Mouse (Mus musculus) testis, postnatal 14 days (tissue): ENCODE data around the gene Sla2.
"Not testable (repeated sequence)": the region's sequence is repeated elsewhere in the genome, so short reads cannot be mapped to it uniquely, and the experiment has no call there.

ENCODE experiments used
- DNase-seq: peaks from one replicate; pipeline ENCODE4 v3.0.0; 2021; ENCODE audit warnings: low spot score

Sla2 gene

DNA sequence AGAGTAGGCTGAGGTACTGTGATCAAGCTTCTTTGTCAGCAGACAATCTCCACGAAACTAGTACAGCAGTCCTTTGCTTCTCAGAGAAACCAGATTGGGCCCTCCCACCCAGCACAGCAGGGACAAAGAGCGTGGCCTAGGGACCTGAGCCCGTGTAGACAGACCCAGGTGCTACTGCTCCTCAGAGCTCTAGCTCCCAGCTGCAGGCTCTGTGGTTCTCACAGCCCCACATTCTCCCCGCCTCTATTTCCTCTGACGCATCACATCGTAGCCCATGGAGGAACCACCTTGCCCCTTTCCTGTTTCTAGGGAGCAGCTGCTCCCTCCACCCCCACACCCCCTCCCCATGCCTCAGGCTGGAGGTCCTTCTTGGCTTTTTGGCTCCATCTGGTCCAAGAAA, at the start of gene Sla2:
Sla2 (minus strand) TSS at position 176 of the 400 bp plus-strand sequence.
- no peak for DNase-seq

GRCm38 (mm10) chr2:156935005-156935404, 48.0 kb upstream of the Sla2 start:
- no peak for DNase-seq

DNA sequence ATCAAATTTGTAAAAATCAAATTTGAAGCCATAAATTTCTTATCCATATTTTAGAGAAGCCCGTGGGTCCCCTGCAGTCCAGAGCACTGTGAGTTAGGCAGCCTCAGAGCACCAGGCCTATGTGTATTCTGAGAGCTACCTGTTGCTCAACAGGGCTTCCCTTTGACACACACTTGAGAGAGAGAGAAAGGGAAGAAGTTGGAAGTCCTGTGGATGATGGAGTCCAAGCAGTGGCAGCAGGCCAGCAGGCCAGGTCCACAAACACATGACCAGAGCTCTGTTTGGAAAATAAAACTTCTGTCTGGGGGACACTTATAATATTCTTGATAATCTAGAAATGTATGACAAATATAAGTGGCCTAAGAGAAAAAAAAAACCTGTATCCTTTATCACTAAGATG, 46.4 kb upstream of the Sla2 start:
- no peak for DNase-seq

DNA sequence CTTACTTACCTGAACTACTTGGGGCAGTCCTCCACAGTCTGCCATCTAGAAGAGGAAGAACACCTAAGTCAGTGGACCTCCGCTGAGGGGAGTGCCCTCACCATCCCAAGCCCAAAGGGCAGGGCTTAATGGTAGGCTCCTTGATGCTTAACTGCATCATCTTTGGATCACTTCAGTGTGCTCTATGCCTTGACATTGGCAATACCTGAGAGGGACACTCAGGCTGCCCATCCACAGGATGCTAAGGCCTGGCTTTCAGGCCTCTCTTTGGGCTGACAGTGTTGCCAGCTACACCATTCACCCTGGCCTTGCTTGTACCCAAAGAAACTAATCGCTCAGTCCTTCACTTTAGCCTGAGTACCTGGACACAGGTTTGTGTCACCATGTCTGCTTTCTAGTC, 44.4 kb upstream of the Sla2 start:
- DNase-seq = no peak

GRCm38 (mm10) chr2:156930549-156930948, 43.6 kb upstream of the Sla2 start:
- no peak for DNase-seq

GRCm38 (mm10) chr2:156929519-156930120, 42.6 kb upstream of the Sla2 start:
- no peak for DNase-seq

DNA sequence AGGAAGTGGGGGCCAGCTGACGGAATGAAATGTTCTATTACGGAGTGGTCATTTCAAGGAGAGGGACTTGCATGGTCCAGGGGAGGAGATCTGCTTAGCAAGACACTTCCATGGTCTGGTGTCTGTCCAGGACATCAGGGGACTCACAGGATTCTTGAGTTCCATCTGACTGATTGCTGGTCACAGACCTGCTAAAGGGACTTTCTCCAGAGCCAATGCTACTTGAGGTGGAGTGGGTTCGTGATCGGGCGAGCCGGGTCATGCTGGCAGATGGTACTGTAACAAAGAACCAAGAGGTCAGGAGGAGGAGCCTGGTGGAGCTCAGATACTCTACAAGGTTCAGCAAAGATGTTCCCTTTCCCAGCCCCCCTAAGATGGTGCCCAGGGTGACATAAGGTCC, 41.6 kb upstream of the Sla2 start:
- DNase-seq = no peak

DNA sequence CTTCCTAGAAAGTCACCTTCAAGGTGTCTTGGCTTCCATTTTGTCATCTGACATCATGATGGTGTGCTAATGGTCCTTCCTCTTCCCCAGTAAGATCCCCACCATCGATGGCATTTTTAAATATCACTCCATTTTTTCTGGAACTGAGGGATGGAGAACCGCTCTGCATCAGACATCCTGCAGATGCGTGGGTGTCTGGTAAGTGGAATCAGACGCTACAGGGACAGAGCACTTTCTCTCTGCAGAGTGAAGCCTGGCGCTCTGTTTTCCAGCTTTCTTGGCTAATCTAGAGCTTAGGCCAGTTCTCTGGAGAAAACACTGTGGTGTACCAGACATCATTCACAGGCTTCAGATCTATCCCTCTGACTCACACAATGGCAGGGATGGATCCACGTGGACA, 40.7 kb upstream of the Sla2 start:
- DNase-seq = no peak

GRCm38 (mm10) chr2:156925611-156926010, 38.6 kb upstream of the Sla2 start:
- not testable (repeated sequence) for DNase-seq

GRCm38 (mm10) chr2:156925075-156925474, 38.1 kb upstream of the Sla2 start:
- DNase-seq = not testable (repeated sequence)

- DNase-seq = no peak
Measured at GRCm38 (mm10) chr2:156924210-156924898, 37.4 kb upstream of the Sla2 start.

GRCm38 (mm10) chr2:156923057-156923456, 36.1 kb upstream of the Sla2 start:
- no peak for DNase-seq

- DNase-seq = no peak
Measured at GRCm38 (mm10) chr2:156919796-156920195, 32.8 kb upstream of the Sla2 start.

GRCm38 (mm10) chr2:156919191-156919590, 32.2 kb upstream of the Sla2 start:
- not testable (repeated sequence) for DNase-seq

- no peak for DNase-seq
Measured at GRCm38 (mm10) chr2:156918562-156918961, 31.6 kb upstream of the Sla2 start.

GRCm38 (mm10) chr2:156916419-156917125, 29.6 kb upstream of the Sla2 start:
- DNase-seq = no peak

DNA sequence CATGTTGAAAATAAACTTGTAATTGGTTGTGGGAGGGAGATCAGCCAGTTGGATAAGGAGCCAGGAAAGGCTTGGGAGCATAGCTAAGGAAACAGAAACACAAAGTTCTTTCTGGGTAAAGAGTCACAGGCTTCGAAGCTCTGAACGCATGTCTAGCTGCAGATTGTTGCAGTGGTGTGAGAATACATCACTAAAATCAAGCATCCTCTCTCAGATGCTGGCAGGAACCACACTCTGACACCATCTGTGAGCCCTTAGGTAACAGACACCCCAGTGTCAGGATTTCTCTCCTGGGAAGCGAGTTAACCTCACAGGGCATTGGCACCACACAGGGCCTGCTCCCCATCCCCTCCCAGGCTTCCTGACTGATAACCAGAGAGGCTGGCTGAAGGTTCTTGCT, 28.6 kb upstream of the Sla2 start:
- DNase-seq = no peak

DNA sequence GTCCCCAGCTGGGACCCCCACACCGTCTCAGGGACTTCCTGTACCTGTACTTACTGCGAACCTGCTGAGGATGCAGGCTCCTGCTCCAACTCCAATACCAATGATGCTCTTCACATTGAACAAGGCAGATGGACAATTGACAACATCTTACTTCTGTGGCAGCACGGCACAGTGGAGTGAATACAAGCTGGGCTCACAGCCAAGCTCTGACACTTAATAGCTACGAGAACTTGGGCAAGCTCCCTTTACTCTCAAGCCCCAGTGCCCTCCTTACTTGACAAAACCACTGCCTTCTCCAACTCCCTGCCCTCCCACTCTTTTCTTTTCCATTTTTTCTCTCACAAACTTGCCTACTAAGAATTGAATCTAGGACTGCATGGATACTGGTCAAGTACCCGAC, 26.2 kb upstream of the Sla2 start:
- no peak for DNase-seq

GRCm38 (mm10) chr2:156905931-156906330, 18.9 kb upstream of the Sla2 start:
- not testable (repeated sequence) for DNase-seq

DNA sequence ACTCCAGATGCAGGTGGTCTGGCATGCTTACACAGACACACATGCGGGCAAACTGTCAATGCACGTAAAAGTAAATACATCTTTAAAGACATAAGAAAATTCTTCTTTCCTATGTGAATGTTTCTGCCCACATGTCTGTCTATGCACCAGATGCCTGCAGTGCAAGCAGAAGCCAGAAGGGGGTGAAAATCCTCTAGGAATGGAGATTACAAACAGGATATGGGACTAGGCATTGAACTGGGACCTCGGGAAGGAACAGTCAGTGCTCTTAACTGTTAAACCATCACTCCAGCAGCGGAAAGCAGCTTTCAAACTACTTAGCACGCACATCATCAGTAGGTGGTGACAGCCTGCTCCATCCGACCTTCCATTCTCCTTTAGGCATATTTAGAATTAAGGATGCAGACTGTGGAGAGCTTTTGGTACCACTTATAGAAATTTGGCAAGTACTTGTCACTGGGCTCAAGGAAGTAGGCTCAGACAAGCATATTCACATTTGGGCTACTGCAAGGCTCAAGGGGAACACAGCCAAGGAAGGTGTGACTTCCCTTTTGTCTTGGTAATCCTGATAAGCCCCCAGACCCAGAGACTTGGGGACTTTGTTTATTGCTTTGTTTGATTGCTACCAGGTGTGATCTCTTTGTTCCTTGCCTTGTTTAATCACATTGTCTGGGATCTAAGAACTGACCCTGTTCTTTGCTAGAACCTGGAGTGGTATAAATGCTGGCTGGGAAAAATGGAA, 18.2 kb upstream of the Sla2 start:
- DNase-seq = no peak

GRCm38 (mm10) chr2:156903367-156903766, 16.4 kb upstream of the Sla2 start:
- no peak for DNase-seq

- not testable (repeated sequence) for DNase-seq
Measured at GRCm38 (mm10) chr2:156902411-156902810, 15.4 kb upstream of the Sla2 start.

DNA sequence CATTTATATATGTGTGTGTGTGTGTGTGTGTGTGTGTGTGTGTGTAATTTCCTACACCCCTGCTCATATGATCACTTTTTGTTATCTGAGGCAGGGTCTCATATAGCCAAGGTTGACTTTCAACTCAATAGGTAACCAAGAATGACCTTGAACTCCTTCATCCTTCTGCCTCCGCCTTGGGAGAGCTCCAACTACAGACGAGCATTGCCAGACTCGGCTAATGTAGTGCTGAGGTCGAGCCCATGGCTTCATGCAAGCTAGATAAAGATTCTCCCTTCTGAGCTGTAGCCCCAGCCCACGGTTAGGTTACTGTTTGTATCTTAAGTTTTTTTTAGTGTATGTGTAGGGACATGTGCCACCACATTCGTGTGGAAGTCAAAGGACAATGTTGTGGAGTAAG, 14.9 kb upstream of the Sla2 start:
- no peak for DNase-seq
